Mouse (Mus musculus) CD4-positive, CD25-positive, alpha-beta regulatory T cell, adult 2 months (primary cell): ENCODE results near the gene Tmem19.

Experiments used
- DNase-seq: peaks from one replicate; pipeline ENCODE4 v3.0.0-alpha.2; 2012; ENCODE audit warnings: low read depth, low spot score

Tmem19 gene

DNA sequence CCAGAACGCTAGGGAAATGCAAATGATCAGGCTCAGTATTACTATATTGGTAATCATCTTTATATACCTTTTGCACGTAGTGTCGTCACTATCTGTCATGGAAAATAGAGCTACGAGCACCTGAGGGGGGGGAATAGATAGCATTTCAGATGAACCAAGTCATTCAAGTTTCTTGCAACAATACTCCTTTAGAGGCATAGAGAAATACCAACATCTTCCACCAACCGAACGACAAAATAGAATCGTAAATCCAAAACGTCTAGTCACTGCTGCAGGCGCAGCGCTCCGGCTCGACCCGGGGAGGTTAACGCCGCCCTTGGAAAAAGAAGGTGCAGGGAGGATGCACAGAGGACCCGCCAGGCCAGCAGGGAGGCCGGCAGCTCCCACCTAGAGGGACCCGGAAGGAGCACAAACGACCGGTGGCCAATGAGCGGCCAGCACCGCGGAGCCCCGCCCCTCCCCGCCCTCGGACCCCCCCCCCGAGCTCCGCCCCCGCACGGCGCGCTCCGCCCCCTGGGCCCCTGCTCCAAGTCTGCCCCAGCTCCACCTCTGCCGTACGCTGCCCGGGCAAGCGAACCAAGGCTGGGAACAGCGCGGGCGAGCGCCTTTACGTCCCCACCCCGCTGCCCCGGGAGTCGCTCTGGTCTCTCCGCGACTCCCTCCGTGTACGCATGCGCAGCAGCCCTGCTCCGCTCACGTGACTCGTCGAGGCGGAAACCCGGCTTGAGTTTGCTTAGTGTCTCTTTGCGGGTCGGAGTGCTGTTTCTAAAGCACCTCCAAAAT, at the start of gene Tmem19:
Tmem19 (minus strand) TSS at position 662 of the 783 bp plus-strand sequence.
- peak; percentile 98 for DNase-seq

DNA sequence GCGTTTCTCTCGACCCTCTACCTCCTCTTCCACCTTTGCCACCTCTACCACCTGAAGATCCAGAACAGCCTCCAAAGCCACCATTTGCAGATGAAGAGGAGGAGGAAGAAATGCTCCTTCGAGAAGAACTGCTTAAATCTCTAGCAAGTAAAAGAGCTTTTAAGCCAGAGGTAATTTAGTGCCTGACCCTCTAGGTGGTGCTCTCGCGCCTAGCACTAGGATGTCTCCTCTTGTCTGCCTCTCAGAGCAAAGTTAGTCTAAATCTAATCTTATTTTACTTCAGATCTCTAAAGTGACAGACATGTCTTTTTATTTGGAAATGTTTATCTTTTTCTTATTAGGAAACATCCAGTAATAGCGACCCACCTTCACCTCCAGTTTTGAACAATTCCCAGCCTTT, 44.1 kb upstream of the Tmem19 start:
- peak; percentile 81 for DNase-seq

DNA sequence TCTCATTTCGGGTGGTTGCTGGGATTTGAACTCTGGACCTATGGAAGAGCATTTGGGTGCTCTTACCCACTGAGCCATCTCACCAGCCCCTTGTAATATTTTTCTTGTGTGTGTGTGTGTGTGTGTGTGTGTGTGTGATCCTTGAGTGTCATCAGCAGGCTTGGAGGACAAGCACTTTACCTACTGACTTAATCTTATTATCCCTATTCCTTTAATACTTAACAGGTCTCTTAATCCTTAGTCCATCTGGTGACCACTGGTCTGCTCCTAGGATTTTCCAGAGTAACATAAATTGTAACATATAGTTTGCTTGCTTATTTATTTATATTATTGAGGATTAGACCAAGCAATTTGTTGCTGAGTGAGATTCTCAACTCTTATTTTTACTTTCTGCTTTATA, 29.6 kb upstream of the Tmem19 start:
- no peak for DNase-seq

DNA sequence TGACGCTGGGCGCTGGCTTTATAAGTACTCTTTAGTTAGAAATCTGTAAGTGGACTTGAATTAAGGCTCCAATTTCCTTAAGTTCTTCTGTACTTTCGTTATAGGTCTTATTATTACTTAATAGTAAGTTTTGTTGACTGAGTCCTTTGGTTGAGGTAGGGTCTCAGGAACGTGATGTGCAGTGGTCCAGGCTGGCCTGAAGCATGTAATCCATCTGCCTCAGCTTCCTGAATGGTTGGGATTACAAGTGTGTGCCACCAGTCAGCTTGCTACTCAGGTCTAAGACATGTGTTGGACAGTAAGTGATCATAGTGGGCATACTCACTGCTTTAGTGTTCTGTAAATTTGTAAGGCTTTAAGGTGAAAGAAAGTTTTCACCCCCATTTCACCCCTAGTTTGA, 28.8 kb upstream of the Tmem19 start:
- DNase-seq = no peak

DNA sequence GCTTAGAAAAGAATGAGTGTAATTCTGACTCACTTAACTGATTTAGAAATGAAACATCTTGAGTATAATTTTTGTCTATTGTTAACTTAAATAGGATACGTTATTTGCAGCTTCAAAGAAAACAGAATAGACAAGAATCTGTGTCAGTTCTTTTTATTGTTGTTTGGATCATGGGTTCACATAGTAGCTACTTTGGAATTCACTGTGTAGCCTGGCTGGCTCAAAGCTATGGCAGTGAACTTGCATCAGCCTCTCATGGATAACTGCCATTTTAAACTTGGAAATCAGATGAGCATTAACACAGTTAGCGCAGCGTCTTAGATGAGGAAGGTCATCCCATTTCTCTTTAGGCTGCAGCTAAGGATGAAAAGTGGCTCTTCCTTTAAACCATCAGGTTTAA, 25.6 kb upstream of the Tmem19 start:
- no peak for DNase-seq

DNA sequence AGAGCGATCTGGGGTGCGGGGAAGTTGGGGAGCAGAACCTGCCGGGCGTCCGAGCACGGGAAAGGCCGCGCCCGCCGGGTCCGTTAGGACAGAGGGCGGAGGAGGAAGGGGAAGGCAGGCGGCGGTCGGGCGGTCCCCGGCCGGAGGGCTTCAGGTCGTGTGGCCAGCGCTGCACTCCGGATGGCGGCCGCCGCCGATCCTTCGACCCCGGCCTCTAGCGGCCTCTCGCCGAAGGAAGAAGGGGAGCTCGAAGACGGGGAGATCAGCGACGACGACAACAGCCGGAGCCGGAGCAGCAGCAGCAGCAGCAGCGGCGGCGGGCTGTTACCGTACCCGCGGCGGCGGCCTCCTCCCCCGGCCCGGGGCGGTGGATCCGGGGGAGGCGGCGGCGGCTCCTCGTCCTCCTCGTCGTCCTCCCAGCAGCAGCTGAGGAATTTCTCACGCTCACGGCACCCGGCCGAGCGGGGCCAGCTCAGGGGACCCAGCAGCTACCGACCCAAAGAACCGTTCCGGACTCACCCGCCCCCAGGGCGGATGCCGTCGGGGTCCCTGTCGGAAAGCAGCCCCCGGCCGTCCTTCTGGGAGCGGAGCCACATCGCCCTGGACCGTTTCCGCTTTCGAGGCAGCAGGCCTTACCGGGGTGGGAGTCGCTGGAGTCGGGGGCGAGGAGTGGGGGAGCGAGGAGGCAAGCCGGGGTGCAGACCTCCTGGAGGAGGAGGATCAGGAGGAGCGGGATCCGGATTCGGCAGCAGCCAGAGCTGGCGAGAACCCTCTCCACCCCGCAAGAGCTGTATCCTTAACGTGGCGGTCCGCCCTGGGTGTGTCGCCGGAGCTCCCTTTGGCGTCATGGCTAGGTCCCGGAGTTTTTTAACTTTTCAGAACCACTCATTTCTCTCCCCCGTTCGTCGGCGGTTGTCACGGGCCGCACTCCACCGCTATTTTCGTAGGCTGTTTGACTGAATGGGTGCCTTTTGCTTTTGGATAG, 23.0 kb upstream of the Tmem19 start:
- peak; percentile 73 for DNase-seq

DNA sequence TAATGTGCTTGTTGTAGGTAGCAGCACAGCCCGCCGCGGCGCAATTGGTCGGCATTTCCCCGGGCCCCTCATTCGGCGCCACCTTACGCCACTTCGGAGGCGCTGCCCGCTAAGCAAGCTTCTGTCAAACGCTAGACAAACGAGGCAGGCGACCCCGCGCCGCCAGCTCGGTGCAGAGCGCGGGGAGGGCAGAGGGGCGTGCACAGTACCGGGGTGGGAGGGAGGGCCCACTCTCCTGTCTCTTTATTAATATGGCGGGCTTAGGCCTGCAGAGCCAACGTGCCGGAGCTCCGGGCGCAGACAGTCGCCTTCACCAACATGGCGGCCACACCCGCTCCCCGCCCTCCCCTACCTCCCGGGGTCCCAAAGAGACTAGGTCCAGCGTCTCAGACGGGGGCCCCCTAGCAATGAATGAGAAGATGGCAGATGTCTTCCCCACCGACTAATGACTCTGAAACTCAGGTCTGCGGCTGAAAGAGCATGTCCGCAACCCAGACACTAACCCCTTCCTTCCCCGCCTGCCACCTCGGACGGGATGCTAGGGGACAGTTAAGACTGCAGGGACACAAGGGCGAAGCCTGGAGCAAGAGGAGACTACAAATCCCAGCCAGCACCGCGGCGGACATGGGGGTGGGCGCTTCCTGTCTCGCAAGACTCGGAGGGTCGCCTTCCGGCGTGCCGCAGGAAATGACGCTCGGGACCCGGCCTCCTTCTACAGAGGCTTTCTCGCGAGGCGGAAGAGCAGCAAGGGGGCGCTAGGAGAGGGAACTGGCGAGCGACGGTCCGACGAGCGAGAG, 22.1 kb upstream of the Tmem19 start, which contains the start of the genes Thap2 and Zfc3h1:
Thap2 (minus strand) TSS at position 223 of the 797 bp plus-strand sequence.
Zfc3h1 (plus strand) TSS at position 739 of the 797 bp plus-strand sequence.
- DNase-seq = peak; percentile 99

DNA sequence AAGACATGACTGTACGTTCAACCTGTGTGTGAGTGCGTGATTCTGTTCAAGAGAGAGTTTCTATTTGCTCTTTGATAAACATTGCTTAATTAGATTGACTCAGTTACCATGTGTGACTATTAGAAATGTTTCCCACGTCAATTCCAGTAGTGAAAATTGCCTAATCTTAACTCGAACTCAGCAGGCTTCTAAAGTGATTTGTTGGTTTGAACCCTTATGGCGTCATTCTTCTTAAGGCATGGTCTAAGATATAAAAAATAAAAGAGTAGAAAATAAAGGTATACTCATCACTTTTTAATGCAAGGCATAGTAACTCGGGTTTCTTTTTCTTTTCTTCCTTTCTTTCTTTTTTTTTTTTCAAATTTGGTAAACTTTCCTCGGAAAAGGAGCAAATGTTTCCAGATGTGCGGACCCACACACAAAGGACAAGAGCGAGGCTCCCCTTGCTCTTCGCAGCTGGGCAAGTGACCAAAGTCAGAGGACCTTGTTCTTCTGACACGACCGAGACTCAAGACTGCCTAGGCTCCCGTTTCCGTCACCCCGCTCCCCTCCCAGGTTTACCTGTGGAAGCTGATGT, 21.4 kb upstream of the Tmem19 start:
- DNase-seq = peak; percentile 29

DNA sequence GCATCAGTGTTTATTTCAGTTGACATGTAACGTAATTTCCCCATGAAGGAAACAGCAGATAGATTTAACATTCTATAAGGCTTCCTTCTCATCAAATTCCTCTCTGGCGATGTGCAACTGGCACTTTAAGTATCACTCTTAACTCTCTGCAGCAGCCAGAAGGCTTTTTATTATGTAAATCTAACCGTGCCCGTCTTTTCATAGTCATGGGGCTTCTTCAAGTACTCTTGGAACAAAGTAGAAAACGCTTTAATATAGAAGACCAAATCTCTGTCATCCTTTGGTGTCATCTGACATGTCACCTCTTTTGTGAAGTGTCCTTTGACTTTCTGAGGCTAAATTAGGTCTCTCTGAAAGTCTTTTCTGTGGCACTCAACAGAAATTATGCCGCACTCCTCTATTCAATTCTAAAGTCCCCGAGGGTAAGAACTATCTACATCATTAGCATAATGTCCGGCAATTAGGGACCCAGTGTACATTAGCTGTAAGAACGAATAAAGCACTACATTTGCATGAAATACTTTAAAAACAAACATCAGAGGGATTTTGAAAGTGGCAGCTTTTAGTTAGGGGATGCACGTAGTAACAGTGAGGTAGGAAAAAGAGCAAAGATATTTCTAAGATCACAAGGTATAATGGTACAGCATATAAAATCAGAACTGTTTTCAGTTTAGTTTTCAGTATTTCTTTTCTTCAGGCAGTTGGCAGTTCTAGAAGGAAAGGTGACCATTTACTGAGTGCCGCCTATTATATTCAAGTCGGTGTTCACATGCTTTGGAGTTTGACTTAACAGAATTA, 20.7 kb upstream of the Tmem19 start:
- no peak for DNase-seq

DNA sequence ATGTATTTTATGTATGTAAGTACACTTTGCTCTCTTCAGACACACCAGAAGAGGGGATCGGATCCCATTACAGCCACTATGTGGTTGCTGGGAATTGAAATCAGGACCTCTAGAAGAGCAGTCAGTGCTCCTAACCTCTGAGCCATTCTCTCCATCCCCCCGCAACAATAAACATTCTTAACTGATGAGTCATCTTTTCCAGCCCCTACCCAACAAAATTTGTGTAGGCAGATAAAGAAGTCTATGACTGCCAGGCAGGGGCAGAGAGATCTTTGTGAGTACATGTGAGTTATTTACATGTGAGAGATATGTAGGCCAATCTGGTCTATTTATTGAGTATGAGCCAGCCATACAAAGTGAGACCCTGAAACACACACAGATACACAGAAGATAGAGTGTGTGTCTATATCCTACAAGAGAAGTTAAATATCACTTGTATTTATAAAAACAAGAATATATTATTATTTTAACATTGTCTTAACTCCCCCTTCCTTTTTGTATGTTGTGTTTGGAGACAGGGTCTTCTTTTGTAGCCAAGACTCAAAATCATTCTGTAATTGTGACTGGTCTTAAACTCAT, 19.3 kb upstream of the Tmem19 start:
- DNase-seq = peak; percentile 36

DNA sequence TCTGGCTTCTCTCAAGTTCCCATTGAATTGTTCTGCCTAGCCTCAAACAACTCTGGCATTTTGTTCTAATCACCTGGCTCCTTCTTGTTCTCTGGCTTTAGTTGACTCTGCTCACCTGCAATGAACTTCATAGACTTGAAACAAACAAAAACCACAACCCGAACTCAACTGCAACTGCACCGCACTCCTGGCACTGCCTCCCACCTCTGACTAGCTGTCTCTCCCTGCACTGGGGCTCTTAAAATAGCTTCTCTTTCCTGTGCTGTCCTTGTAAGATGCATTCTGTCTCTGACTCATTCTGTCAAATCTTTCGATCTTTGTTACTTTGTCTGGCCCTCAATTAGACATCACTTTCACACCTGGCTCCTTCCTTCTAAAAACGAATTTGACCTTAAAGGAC, 850 bp upstream of the Tmem19 start:
- DNase-seq = peak; percentile 59

DNA sequence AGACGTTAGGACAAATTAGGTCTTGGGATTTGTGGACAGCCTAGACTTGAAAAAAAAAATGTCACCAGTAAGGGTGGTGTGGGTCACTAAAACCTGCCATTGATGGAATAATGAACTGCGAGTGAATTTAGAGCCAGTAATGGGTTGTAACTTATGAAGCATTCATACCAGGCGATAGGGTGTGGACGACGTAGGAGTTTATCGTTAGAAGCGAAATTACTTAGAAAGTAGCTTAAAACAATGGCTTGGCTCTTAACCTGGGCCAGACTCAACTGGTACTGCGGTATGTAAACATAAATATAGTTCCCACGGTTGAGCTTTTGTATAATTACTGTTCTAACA, 293 bp upstream of the Tmem19 start:
- DNase-seq = no peak

DNA sequence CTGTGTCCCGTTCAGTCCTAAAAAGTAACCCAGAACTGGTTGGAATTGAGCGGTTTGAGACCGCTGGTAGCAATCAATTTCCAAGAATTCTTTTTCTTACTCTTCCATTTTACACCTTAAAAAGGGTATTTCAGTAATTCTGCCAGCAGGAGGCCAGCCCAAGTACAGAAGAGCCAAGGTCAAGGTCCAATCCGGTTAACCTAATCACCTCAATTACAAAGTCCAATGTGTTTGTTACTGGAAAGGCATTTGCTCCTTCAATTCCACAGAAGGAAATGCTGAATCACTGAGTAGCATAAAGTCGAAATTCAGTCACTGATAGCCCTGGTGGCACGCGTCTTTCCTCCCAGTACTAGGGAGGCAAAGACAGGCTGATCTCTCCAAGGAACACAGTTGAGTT, 3.2 kb downstream of the Tmem19 start:
- no peak for DNase-seq

DNA sequence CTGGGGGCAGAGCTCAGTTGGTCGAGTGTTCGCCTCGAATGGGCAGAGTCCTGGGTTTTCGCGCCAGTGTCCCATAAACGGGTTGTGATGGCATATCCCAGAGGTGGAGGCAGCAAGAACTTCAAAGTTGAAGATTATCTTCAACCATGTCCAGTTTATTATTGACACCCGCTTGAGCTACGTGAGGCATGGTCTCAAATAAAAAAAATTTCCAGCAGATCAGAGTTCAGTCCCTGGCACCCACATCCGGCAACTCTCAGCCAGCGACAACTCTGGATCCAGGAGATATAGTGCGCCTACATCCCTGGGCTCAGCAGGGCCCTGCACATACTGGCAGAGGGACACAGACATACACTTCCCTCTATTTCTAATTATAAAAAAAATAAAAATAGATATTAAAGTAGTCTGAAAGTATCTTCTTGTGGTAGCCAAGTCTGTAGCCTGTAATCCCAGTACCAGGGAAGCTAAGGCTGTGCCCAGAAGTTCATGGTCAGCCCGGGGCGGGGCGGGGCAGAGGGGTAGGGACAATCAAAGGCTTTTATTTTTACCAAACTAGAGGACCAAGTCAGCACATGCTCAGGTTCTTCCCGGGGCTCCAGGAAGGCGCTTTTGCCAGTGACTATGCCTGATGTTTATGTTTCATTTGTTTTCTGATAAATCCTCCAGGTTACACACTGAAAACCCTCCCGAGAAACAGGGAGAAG, 3.9 kb downstream of the Tmem19 start:
- DNase-seq = no peak

DNA sequence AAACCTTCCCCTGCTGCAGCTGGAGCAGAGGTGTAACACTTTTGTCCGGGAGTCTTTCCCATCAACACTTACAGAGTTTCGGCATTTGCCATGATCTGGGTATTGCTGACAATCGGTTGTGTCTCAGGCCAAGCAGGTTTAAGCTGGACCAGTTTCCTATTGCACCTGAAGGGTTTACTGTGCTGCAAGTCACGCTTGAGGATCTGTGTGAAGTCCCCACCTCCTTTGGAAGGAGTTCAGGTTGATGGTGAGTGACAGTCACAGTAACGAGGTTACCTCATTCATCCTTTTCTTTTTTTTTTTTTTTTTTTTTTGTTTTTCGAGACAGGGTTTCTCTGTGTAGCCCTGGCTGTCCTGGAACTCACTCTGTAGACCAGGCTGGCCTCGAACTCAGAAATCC, 6.2 kb downstream of the Tmem19 start:
- DNase-seq = no peak

DNA sequence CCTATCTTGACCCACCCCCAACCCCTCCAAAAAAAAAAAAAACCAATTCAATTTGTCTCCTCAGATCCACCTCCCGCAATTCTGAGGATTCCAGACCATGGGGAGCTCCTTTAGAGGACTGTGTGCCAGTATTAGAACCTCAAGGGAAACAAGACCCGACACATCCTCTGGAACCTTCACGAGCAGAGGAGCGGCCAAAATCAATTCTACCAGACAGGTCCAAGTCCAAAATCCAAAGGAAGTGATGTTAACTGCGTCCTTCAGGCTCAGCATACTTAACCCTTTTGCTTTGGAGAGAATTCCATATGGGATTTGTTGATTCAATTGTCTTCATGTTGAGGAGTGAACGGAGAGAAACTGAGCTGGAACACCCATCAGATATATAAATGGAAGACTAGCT, 7.3 kb downstream of the Tmem19 start:
- DNase-seq = no peak

DNA sequence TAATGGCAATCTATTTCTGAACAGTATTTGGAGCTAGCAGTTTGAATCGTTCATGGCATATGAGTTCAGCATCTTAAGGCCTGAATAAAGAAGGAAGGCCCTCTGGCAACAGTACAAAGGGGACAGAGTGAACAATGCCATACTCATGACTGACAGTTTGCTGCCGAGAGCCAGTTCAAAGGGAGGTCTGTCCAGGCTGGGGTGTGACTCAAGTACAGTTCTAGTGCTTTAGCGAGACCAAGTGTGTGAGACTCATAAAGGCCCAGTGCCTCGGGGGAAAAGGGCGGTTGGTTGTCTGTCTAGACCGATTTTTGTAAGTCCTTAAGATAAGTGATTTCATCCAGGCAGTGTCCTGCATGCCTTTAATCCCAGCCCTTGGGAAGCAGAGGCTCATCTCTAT, 7.7 kb downstream of the Tmem19 start:
- no peak for DNase-seq

DNA sequence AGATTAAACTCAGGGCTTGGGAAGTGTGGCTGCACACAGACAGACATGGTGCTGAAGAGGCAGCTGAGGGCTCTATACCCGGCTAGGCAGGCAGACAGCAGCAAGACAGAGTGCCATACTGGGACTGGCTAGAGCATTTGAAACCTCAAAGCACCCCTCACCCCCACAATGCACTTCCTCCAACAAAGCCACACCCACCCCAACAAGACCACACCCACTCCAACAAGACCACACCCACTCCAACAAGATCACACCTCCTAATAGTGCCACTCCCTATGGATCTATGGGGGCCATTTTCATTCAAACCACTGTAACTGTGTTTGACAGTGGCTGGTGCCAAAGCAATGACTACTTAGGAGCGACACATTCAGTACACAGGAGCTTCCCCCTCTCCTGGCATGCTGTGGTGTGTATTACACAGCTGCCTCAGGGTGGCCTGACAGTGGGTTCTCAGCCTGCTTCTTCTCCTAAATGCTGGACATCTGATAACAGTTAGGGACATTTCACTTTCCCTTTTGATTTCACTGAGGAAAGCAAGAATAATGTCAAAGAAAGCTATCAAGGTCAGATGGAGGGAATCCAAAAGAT, 11.4 kb downstream of the Tmem19 start:
- no peak for DNase-seq

DNA sequence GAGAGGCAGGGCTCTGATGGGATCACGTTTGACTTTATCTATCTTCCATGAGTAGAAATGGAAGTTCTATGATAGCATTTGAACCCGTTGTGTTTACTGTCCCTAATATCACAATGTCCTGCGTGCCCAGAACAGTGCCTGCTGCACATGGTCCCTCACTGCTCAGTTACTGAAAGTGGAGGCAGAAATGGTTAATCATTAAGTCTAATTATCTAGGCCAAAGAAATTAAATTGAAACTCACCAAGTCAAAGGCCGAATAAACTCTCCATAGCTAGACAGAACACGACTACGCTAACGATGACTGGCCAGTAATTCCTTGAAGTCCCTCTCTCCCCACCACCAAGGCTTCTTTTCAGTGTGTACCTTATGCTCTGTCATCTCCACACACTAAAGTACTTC, 12.8 kb downstream of the Tmem19 start:
- DNase-seq = no peak
